Mouse (Mus musculus): ENCODE measurements around the gene Prpf18. TPM values are rescaled to one million over a fixed set of nuclear protein-coding genes. Genes with fewer than 3 reads are reported as not detected.

Prpf18 gene
- polyA plus RNA-seq (2015; fragmentation: Nextera tagmentation; extraction: Ambion mirVana): 29.0 and 29.1 TPM in 2 replicates

GRCm38 (mm10) chr2:4651500-4652285 lies at the start of gene Prpf18:
Prpf18 (minus strand) TSS chr2:4652113.
- WGBS: under 1% methylated on average over 40 of the region's 40 CpGs
- no peaks in the 10 kb centered on the region for H3K27me3 ChIP-seq

DNA sequence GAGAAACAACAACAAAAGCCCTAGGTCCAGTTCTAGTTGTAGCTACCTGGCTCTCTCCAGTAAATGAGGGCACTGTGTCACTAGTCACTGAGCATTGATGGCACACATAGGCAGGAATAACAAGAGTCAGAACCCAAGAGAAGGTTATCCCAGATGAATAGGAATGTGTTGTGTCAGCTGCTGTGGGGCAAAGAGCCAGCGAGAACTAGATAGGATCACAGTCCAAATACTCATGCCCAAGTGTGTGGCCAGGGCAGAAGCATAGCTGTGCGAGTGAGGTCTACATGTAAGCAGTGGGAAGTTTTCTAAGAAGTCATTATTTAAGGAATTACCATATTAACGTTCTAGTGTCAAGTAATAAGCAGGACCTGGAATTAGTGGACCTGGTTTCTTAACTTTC lies 28.0 kb upstream of the Prpf18 start:
- 75% methylated on average over 3 of the region's 3 CpGs for WGBS
- Histone ChIP-seq H3K9ac (no peak overlapping the region), H3K27me3 (no peaks in the 10 kb centered on the region)

More at GRCm38 (mm10) chr2:4651500-4652285, at the start of gene Prpf18:
- peaks cover 4% of the 10 kb centered on the region; the same call in 1 of the 2 replicates for H3K36me3 ChIP-seq
- peak; percentile 62 for ATAC-seq (replicated peaks; ENCODE audit: insufficient number of reproducible peaks, insufficient read depth, low FRiP score, low read depth)
- peak within 1 kb of the TSS; percentile 62 for H3K4me2 ChIP-seq
- H3K9ac ChIP-seq: peak within 1 kb of the TSS; percentile 91
- peak within 1 kb of the TSS; percentile 60 for H3K27ac ChIP-seq
- peaks cover 17% of the 10 kb centered on the region for H3K4me1 ChIP-seq (replicated peaks)
- H3K9me3 ChIP-seq (replicated peaks): no peaks in the 10 kb centered on the region
- peak within 1 kb of the TSS; percentile 90 for H3K4me3 ChIP-seq

DNA sequence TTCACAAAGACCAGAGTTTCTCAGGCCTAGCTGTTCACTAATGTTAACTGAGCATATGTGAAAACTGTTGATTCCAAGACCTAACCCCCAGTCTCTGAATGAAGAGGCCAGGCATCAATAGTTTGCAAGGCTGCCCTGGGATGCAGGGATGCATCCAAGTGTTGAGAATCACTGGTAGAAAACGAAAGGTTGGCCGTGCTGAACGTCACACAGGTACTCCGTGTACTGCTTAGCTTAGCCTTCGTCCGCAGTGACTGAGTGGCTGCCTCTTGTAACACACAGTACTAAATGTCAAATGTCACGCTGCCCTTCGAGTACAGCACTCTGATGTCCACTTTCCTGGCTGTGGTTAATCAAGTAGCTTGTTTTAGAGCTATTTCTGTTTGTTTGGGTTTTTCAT lies 19.7 kb upstream of the Prpf18 start:
- 74% methylated on average over 8 of the region's 8 CpGs for WGBS

More for the DNA sequence above, 28.0 kb upstream of the Prpf18 start:
- H3K4me1 ChIP-seq (replicated peaks): no peaks in the 10 kb centered on the region
- no peak for ATAC-seq (replicated peaks; ENCODE audit: insufficient number of reproducible peaks, insufficient read depth, low FRiP score, low read depth)
- H3K4me3 ChIP-seq: no peak overlapping the region
- no peaks in the 10 kb centered on the region for H3K36me3 ChIP-seq
- H3K9me3 ChIP-seq (replicated peaks): no peaks in the 10 kb centered on the region
- no peak overlapping the region for H3K4me2 ChIP-seq
- H3K27ac ChIP-seq: no peak overlapping the region

GRCm38 (mm10) chr2:4669701-4670100 lies 17.8 kb upstream of the Prpf18 start:
- Histone ChIP-seq H3K9ac (no peak overlapping the region), H3K27ac (no peak overlapping the region), H3K4me2 (no peak overlapping the region), H3K36me3 (no peaks in the 10 kb centered on the region), H3K9me3 (replicated peaks) (no peaks in the 10 kb centered on the region), H3K4me3 (no peak overlapping the region), H3K4me1 (replicated peaks) (no peaks in the 10 kb centered on the region), H3K27me3 (no peaks in the 10 kb centered on the region)
- ATAC-seq (replicated peaks; ENCODE audit: insufficient number of reproducible peaks, insufficient read depth, low FRiP score, low read depth): no peak
- 85% methylated on average over 8 of the region's 8 CpGs for WGBS

More for the DNA sequence above, 19.7 kb upstream of the Prpf18 start:
- Histone ChIP-seq H3K9ac (no peak overlapping the region), H3K27me3 (no peaks in the 10 kb centered on the region), H3K4me2 (no peak overlapping the region), H3K9me3 (replicated peaks) (no peaks in the 10 kb centered on the region), H3K4me1 (replicated peaks) (no peaks in the 10 kb centered on the region), H3K36me3 (no peaks in the 10 kb centered on the region), H3K4me3 (no peak overlapping the region), H3K27ac (no peak overlapping the region)
- ATAC-seq (replicated peaks; ENCODE audit: insufficient number of reproducible peaks, insufficient read depth, low FRiP score, low read depth): no peak

DNA sequence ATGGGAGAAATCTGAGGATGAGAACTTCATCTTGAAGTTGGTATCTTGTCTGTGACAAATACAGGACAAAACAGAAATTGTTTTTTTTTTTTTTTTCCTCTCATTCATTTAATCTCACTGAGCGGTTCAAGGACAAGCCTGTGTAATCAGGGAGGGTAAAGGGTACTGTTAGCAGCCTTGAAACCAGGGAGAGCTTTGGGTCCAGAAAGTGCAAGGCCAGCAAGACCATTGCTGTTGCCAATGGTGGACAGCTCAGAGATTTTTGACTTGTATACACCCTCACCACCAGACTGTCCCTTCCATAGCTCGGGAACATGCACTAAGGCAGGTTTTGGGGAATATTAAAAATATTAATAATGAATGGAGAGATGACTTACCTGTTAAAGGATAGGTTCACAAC lies 16.7 kb upstream of the Prpf18 start:
- Histone ChIP-seq H3K4me1 (replicated peaks) (no peaks in the 10 kb centered on the region), H3K9me3 (replicated peaks) (no peaks in the 10 kb centered on the region), H3K4me2 (no peak overlapping the region), H3K4me3 (no peak overlapping the region), H3K9ac (no peak overlapping the region), H3K27ac (no peak overlapping the region), H3K36me3 (no peaks in the 10 kb centered on the region), H3K27me3 (no peaks in the 10 kb centered on the region)
- WGBS: 78% methylated on average over 2 of the region's 2 CpGs
- no peak for ATAC-seq (replicated peaks; ENCODE audit: insufficient number of reproducible peaks, insufficient read depth, low FRiP score, low read depth)

DNA sequence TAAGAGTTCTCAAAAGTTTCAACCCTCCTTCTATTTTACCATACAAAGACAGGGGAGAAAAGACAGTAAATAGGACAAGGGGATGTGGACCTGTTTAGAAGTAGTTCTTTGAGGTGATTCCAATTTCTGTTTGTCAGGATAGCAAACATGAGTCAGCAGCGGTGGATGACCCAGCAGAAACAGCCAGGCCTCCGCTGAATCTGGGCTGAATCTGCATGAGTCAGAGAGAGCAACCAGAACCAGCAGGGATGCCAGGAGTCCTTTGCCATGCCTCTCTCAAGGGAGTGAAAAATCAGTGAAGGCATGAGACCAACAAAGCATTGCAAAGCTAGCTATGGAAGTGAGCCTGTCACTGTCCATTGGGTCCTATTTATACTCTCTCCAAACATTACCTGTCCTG lies 8.8 kb upstream of the Prpf18 start:
- no peaks in the 10 kb centered on the region for H3K27me3 ChIP-seq
- no peaks in the 10 kb centered on the region for H3K36me3 ChIP-seq
- H3K4me2 ChIP-seq: no peak overlapping the region
- H3K27ac ChIP-seq: no peak overlapping the region
- no peak overlapping the region for H3K4me3 ChIP-seq
- no peak overlapping the region for H3K9ac ChIP-seq
- no peaks in the 10 kb centered on the region for H3K4me1 ChIP-seq (replicated peaks)
- no peaks in the 10 kb centered on the region for H3K9me3 ChIP-seq (replicated peaks)
- ATAC-seq (replicated peaks; ENCODE audit: insufficient number of reproducible peaks, insufficient read depth, low FRiP score, low read depth): no peak
- 75% methylated on average over 2 of the region's 2 CpGs for WGBS

DNA sequence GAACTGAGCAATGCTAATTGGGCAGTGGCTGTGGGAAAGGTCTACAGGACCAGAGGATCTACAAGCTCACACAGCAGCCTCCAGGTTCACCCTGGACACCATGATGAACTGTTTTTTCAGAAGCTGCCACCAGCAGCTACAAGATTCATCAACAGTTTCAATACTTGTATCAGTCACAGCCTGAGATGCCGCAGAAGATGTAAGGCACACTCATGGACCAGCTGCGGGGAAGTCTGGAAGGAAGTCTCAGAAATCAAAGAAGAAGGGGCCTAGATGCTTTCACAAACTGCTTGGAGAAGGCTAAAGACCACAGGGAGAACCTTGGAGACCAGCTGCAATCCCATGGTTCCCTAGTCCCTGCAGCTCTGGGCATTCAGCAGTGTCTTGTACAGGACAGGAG lies 2.3 kb downstream of the Prpf18 start:
- Histone ChIP-seq H3K36me3 (peaks cover 20% of the 10 kb centered on the region; the same call in 1 of the 2 replicates), H3K9me3 (replicated peaks) (no peaks in the 10 kb centered on the region), H3K4me1 (replicated peaks) (peaks cover 17% of the 10 kb centered on the region), H3K27me3 (no peaks in the 10 kb centered on the region), H3K4me3 (no peak overlapping the region), H3K9ac (no peak overlapping the region), H3K4me2 (no peak overlapping the region), H3K27ac (no peak overlapping the region)
- no peak for ATAC-seq (replicated peaks; ENCODE audit: insufficient number of reproducible peaks, insufficient read depth, low FRiP score, low read depth)
- 91% methylated on average over 2 of the region's 2 CpGs for WGBS

- 84% methylated on average over 4 of the region's 4 CpGs for WGBS
- no peaks in the 10 kb centered on the region for H3K9me3 ChIP-seq (replicated peaks)
- H3K4me3 ChIP-seq: no peak overlapping the region
- no peak overlapping the region for H3K9ac ChIP-seq
- ATAC-seq (replicated peaks; ENCODE audit: insufficient number of reproducible peaks, insufficient read depth, low FRiP score, low read depth): no peak
- peaks cover 17% of the 10 kb centered on the region for H3K4me1 ChIP-seq (replicated peaks)
- no peaks in the 10 kb centered on the region for H3K27me3 ChIP-seq
- peaks cover 31% of the 10 kb centered on the region for H3K36me3 ChIP-seq
- no peak overlapping the region for H3K4me2 ChIP-seq
- no peak overlapping the region for H3K27ac ChIP-seq
Measured at GRCm38 (mm10) chr2:4648094-4648493, 3.8 kb downstream of the Prpf18 start.

DNA sequence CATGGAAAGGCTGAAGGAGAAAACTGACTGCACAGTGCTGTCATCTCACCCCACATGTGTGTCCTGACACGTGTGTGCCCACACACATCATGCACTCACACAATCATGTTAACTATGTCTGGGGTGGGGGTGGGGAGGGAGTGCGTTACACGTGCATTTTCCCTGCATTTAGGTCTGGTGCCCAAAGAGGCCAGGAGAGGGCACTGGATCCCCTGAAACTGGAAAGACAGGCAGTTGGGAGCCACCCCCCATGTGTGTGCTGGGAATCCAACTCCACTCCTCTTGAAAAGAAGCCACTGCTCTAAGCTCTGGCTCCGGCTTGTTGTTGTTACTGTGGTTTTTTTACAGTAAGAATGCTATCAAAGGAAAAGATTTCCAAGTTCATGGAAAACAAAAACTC lies 6.8 kb downstream of the Prpf18 start:
- Histone ChIP-seq H3K36me3 (peaks cover 47% of the 10 kb centered on the region), H3K27me3 (no peaks in the 10 kb centered on the region), H3K4me1 (replicated peaks) (peaks cover 6% of the 10 kb centered on the region), H3K27ac (no peak overlapping the region), H3K4me2 (no peak overlapping the region), H3K9ac (no peak overlapping the region), H3K4me3 (no peak overlapping the region), H3K9me3 (replicated peaks) (no peaks in the 10 kb centered on the region)
- WGBS: 79% methylated on average over 4 of the region's 4 CpGs
- ATAC-seq (replicated peaks; ENCODE audit: insufficient number of reproducible peaks, insufficient read depth, low FRiP score, low read depth): no peak

GRCm38 (mm10) chr2:4638189-4638588 lies 13.7 kb downstream of the Prpf18 start:
- no peak overlapping the region for H3K4me3 ChIP-seq
- WGBS: 89% methylated on average over 3 of the region's 3 CpGs

GRCm38 (mm10) chr2:4636656-4637055 lies 15.3 kb downstream of the Prpf18 start:
- ATAC-seq (replicated peaks; ENCODE audit: insufficient number of reproducible peaks, insufficient read depth, low FRiP score, low read depth): no peak
- 79% methylated on average over 7 of the region's 7 CpGs for WGBS
- peaks cover 78% of the 10 kb centered on the region for H3K36me3 ChIP-seq

More at GRCm38 (mm10) chr2:4638189-4638588, 13.7 kb downstream of the Prpf18 start:
- H3K36me3 ChIP-seq: peaks cover 78% of the 10 kb centered on the region
- no peaks in the 10 kb centered on the region for H3K9me3 ChIP-seq (replicated peaks)
- H3K4me1 ChIP-seq (replicated peaks): no peaks in the 10 kb centered on the region
- no peak overlapping the region for H3K27ac ChIP-seq
- ATAC-seq (replicated peaks; ENCODE audit: insufficient number of reproducible peaks, insufficient read depth, low FRiP score, low read depth): no peak
- no peaks in the 10 kb centered on the region for H3K27me3 ChIP-seq
- no peak overlapping the region for H3K4me2 ChIP-seq
- no peak overlapping the region for H3K9ac ChIP-seq

GRCm38 (mm10) chr2:4635804-4636203 lies 16.1 kb downstream of the Prpf18 start:
- no peak overlapping the region for H3K4me2 ChIP-seq
- no peak overlapping the region for H3K9ac ChIP-seq
- no peaks in the 10 kb centered on the region for H3K9me3 ChIP-seq (replicated peaks)
- ATAC-seq (replicated peaks; ENCODE audit: insufficient number of reproducible peaks, insufficient read depth, low FRiP score, low read depth): no peak
- no peaks in the 10 kb centered on the region for H3K4me1 ChIP-seq (replicated peaks)
- peaks cover 79% of the 10 kb centered on the region for H3K36me3 ChIP-seq
- no peaks in the 10 kb centered on the region for H3K27me3 ChIP-seq
- H3K4me3 ChIP-seq: no peak overlapping the region
- H3K27ac ChIP-seq: no peak overlapping the region
- WGBS: 83% methylated on average over 8 of the region's 8 CpGs

More at GRCm38 (mm10) chr2:4636656-4637055, 15.3 kb downstream of the Prpf18 start:
- no peak overlapping the region for H3K4me3 ChIP-seq
- H3K9me3 ChIP-seq (replicated peaks): no peaks in the 10 kb centered on the region
- H3K4me1 ChIP-seq (replicated peaks): no peaks in the 10 kb centered on the region
- no peak overlapping the region for H3K27ac ChIP-seq
- no peak overlapping the region for H3K9ac ChIP-seq
- no peaks in the 10 kb centered on the region for H3K27me3 ChIP-seq
- no peak overlapping the region for H3K4me2 ChIP-seq

Data from heart, embryonic 15.5 days (tissue).